Mouse (Mus musculus): ENCODE measurements at regions not wholly inside any gene's neighbourhood (a gene's known extent, or its start where the extent isn't known, plus 50 kb on each side); places are given as distances from the start of the nearest gene placed in this dataset.

DNA sequence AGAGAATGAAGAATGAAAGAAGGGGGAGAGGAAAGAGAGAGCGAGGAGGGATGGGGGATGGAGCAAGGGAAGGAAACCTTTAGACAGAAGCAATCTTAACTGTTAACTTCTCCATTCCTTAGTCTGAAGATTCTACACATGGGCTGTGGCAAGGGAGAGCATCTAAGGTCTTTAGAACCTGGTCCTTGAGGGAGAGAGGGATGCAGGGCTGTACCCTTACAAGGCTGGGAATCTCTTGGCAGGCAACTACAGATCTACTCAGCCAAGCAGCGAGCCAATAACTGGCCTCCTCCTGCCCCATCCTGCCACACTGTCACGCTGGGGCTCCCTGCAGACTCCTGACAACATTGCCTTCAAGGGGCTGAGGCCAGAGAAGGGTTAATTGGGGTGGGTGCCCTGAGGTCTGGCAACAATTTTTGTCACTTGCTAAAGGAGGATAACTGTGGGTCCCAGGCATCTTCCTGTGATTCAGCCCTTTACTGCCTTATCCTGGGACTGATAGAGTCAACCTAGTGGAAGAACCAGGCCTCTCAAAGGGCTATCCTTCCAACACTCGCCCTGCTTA, 205.7 kb downstream of the Rpap3 start:
- no peak for DNase-seq

DNA sequence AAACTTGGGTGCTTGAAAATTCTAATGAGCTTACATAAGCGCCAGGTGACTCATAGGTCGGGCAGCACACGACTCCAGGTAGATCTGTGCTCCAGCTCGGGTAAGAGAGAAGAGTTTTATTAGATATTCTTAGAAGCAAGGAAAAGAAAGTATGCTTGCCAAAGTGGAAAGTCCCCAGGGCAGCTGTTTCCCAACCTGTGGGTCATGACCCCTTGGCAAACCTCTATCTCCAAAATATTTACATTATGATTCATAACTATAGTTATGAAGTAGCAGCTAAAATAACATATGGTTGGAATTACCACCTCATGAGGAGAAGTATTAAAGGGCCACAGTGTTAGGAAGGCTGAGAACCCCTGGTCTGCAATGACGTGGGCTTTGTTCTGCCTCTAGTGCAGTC, 206.4 kb downstream of the Rpap3 start:
- no peak for DNase-seq

DNA sequence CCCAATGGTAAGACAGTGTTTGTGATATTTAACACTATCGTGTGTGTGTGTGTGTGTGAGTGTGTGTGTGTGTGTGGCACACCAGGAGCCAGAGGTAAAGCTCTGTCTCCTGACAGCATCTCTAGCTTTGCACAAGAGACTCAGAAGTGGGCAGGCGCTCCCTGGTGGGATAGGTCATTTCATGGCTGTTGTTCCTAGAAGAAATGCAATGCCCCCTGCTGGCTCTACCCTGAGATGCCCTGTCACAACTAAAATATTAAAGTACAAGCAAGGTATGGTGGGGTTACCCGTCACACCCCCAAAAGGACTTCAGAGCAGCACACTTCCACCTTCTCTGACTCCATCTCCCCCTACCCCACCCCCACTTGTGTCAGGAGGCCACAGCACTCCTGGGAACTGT, 207.2 kb downstream of the Rpap3 start:
- no peak for DNase-seq

DNA sequence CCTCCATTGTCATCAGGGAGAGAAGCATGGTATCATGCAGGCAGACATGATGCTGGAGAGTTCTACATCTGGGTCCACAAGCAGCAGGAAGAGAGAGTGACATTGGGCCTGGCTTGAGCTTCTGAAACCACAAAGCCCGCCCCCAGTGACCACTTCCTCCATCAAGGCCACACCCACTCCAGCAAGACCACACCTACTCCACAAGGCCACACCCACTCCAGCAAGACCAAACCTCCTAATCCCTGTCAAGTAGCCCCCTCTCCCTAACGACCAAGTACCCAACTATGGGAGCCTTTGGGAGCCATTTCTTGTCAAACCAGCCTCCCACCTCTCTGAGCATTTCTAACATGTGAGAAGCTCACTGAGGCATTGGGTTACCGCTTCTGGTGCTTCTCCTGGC, 209.6 kb downstream of the Rpap3 start:
- no peak for DNase-seq

DNA sequence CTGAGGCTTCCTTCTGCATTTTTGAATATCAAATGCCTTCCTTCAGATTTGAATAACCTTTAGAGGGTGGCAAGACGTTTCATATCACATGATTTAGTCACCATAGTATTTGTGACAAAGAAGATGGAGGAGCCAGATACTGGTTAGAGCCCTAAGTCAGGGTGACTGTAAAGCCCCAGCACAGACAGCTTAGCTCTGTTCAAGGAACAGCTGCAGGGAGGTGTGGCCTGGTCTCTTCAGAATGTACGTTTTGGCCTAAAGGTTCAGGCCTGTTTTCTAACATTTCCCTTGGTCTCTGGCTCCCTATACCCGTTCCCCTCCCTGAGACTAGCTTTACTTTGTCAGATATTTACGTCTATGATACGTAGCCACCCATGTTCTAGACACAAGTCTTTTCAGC, 212.3 kb downstream of the Rpap3 start:
- DNase-seq, result no peak

DNA sequence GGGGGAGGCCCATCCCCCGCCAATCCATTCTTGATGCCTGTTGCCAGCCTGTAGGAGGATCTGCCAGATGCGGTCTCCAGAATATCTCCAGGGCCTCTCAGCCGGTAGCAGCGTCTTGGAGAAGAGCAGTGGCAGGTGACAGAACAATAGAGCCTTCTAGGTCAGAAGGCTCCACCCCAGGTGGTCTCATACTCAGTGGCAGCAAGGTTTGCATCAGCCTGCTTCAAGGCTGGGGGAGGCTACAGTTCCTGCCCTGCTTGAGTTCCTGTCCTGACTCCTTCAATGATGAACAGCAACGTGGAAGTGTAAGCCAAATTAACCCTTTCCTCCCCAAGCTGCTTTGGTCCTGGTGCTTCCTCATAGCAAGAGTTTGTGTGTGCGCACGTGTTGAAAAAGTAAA, 213.8 kb downstream of the Rpap3 start:
- no peak for DNase-seq

DNA sequence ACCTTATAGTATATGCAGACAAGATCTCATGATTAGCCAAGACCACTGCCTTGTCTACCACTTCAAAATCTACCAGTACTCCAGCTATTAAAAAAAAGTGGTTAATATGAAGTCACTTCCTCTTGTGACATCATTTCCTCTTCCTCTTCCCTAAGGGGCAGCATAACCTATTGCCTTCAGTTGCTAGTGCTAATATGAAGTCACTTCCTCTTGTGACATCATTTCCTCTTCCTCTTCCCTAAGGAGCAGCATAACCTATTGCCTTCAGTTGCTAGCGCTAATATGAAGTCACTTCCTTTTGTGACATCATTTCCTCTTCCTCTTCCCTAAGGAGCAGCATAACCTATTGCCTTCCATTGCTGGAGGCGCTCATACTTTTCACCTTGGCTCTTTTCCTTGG, 218.2 kb downstream of the Rpap3 start:
- DNase-seq, result no peak

DNA sequence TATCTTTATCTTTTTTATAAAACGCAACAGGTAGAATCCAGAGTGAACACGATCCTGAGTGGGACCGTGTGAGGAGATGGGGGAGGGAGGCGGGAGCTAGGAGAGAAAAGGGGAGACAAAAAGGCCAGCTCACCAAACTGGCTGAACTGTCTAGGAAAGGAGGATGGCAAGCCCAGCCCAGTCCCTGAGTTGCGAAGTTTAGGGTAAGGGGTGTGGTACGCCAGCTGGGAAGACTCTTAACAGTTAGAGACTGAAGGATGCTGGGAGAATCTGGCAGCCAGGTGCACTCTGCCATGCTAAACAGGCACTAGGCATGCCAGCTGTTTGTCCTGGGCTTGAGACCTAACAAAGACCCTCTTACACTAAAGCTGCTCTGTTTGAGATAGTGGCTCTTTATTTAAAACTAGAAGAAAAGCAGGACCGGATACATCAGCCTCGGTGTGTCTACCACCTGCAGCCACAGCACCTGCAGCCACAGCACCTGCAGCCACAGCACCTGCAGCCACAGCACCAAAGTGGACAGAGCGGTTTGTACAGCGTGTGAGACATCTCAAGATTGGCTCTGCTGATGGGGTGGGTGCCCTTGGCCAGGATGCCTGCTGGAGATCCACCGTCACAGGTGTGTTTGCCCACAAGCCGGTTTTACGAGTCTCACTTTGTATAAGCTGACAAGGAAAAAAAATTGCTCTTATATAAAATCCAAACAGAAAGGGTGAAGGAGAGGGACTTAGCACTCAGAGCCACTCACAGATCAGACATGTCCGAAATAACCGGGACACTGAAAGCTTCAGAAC, 225.1 kb upstream of the Amigo2 start:
- DNase-seq, result no peak

DNA sequence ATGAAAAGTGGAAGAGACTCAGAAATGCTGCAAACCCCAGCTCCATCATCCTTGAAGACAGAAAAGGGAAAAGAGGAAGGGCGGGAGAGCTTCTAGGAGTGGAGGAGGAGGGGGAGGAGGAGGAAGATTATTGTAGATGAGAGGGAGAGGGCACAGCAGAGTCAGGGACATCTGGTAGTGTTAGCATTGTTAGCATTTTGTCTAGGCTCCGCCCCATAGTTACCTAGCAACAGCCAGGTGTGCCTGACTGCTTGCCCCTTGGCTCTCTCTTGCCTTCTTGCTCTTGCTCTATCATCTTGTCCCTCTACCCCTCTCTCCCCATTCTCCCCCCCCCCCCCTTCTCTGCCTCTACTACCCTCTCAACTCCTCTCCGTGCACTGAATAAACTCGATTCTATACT, 224.4 kb upstream of the Amigo2 start:
- DNase-seq, result no peak

DNA sequence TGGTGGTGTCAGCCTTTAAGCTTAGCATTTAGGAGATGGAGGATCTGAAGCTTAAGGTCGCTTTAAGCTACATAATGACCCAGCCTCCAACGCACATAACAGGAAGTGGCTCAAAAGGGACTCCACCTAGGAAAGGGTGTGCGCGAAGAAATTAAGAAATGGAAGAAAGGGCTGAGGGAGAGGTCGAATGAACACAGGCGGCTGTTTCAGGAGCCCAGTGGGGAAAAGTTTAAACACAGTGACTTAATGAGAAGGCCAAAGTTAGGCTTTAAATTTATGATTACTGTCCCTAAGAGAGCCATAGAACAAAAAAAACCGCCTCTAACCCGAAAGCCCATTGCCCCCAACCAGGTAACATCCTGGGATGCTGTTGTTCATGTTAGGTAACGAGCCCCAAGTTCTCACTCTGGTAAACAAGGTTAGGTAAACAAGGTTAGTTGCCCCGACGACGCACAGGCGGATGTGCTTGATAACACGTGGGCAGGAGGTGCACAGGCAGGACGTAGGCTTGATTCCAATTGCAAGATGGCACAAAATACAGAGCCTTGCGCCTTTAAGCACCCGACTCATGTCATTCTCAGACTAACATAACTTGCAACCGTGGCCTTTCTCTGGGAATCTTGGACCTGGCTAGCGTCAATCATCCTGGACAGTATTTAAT, 222.7 kb upstream of the Amigo2 start:
- DNase-seq, result no peak

DNA sequence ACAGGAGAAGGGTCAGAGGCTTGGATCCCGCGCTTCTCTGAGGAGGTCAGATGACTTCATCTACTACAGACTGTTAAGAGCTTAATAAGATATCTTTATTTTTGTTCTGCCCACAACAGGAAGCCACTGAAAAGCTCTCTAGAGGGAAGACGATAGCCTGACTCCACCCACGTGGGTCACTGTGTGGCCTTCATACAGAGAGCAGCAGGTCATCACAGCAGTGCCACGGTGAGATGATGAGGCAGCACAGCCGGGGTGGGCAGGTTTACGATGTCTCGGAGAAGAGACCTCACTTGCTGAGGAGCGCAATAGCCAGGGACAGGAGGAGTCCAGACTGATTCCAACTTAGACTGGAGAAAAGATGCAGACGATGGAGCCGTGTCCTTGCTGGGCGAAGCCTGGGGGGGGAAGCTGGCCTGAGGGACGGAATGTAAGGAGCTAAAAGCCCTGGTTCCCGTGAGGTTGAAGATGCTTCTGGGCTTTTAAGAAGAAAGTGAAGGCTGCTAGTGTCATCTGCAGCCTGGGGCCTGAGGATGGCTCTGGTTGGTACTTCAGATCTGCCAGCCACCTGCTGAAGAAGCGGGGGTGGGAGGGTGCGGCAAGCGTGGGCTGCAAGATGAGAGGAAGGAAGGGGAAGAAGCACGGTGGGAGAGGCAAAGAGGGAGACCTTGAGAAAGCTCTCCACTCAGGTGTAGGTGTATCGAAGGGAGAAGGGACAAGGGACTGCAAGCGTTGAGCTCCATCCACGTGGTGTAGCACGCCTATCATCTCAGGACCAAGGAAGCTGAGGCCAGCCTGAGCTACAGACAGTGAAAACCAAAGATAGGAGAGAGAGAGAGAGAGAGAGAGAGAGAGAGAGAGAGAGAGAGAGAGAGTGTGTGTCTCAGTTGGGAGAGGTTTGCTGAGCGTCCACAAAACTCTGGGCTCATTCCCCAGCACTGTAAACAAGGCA, 221.9 kb upstream of the Amigo2 start:
- no peak for DNase-seq

DNA sequence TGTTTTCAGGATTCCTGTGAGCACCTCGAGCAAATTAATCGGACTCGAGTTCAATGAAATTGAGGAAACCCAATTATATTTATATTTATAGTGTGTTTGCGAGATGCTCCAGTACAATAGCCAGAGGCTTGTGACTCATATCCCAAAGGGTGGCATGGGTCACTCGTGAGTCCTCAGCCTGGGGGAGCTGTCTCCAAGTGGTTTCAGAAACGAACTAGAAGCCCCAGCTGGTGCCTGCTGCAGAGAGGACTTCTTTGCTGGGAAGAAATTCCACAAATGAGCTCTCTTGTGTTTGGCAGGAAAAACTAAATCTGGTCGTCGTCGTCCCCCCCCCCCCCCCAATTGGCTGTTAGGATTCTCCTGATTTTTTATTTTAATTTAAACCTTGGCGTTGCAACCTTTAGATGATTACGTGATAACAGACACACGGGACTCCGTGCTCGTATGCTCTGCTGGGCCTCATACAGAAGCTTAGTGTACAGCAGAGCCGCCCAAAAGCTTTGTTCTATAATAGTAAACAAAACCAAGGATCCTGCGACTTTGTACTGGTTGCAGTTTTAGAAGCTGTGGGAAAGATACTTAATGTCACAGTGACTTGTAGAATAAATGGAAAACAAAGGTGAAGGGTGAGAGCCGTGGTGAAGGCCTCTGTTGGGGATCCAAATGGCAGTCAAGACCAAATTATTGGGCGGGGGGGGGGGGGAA, 220.8 kb upstream of the Amigo2 start:
- no peak for DNase-seq

DNA sequence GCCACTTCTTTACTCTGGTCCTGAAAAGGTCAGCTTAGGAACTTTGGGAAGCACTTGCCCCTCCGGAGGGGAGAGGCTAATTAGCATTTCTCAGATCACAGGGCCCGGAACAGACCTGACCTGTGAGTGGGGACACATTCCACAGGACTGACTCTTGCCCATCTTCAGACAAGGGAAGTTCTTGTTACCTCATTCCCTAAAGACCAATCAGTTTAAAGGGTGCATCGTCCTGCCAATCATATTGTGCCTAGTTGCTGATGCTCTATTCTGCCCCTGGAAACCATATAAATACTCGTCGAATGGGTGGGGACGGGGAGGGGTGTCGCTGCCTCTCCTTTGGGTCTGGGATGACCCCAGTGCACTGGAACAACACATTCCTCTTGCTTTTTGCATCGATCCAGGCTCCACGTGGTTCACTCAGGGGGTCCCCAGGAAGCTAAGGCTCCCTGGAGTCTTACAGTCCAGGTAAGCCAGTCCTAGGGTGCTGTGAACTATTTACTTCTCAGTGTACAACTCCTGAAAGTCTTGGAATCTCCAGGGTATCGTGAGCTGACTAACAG, 219.9 kb upstream of the Amigo2 start:
- no peak for DNase-seq

DNA sequence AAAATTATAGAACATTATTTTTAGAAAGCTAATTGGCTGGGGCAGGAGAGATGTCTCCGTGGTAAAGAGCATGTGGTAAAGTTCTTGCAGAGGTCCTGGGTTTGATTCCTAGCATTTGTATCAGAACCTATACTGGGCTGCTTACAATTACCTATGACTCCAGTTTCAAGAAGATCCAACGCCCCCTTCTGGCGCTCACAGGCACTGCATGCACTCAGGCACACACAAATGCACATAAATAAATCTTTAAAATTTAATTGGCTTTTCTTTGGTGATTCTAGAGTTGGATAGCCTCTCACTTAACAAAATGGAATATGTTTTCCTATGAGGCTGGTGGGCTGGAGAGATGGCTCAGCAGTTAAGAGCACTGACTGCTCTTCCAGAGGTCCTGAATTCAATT, 219.0 kb upstream of the Amigo2 start:
- DNase-seq, result no peak

DNA sequence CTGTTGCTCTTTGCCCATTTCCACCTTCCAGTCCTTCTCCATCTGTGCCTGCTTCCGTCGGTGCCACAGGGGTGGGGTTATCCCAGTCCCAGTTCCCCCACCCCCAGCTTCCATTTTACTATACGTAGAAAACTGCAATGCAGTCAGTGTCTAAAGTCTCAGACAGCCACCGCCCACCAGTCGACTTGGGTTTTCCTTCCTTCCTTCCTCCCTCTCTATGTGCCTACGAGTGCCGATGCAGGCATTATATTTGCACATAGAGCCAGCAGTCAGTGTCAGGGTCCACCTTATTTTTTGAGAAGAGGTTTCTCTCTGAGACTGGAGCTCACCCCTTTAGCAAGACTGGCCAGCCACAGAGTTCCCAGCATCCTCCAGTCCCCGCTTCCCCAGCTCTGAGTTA, 218.3 kb upstream of the Amigo2 start:
- no peak for DNase-seq

DNA sequence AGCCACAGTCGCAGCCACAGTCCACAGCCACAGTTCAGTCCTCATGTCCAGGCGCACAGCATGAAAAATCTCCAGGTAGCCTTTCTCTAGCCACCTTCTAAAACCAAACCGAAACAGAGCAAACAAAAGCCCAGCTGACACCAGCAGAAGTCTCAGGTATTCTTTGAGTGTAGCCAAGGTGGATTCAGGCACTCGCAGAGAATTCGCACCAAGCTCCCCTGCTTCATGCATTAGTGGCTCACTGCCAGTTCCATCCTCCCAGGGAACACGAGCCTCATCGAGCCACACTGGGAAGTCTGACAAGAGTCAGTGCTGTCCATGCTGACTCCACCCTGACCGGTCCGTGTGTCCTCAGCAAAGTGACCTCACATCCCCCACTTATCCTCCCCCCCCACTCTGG, 217.7 kb upstream of the Amigo2 start:
- no peak for DNase-seq

DNA sequence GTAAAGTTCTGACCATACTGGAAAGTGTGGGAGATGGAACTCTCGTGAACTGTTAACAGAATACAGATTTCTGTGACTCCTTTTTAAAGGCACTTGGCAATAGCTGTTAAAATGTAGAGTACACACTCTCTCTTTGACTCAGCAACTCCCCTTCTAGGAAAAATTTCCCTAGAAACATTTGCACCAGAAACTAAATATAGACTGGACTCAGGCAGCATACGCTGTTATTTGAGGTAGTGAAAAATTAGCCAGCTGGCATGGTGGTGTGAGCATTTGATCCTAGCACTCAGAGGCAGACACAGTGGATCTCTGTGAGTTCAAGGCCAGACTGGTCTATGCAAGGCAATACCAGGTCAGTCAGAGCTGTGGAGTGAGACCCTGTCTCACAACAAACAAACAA, 215.5 kb upstream of the Amigo2 start:
- no peak for DNase-seq

DNA sequence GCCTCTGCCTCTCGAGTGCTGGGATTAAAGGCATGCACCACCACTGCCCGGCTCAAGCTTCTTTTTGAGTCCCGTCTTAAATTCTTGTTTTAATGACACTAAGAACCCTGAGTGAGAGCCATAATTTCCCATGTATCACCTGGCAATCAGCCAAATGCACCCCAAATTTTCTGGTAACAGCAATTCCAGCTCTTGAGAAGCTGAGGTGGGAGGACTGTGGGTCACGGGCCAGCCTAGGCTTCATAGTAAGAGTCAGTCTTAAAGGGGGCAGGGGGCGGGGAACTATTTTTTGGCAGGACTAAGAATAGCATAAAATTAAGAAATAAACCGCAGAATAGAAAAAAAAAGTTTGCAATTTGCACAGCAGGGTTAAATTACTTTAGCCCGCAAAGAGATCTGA, 214.9 kb upstream of the Amigo2 start:
- no peak for DNase-seq

DNA sequence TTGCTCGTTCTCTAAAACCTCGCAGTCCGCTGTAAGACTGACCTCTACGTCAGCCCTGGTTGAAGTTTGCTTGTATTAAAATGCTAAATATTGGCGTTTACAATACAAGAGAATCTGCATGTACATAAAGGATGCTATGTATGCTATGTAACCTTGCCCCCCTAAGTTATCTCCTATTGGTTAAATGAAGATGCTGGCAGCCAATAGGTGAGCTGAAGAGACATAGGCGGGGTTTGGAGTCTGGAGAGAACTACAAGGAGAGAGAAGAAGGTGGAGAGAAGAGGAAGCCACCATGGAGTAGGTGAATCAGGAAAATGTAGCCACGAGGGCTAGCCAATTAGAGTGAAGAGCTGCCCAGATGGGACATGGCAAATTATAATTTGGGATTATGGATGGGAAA, 214.0 kb upstream of the Amigo2 start:
- no peak for DNase-seq

DNA sequence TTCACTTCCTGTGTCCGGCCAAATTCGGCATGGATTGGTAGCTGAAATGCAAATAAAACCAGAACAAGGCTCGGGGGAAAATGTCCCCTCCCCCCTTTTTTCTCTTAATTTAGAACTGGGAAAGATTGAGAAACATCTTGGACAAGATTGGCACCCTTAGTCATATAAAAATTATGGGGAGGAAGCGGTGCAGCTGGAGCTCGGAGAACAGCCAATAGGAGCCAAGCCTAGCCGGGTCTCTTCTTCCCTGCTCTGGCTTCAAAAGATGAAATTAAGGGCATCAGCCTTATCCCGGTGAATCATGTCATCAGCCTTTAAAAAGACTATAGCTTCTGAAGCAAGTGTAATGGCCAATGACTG, 213.3 kb upstream of the Amigo2 start:
- DNase-seq, result no peak

DNA sequence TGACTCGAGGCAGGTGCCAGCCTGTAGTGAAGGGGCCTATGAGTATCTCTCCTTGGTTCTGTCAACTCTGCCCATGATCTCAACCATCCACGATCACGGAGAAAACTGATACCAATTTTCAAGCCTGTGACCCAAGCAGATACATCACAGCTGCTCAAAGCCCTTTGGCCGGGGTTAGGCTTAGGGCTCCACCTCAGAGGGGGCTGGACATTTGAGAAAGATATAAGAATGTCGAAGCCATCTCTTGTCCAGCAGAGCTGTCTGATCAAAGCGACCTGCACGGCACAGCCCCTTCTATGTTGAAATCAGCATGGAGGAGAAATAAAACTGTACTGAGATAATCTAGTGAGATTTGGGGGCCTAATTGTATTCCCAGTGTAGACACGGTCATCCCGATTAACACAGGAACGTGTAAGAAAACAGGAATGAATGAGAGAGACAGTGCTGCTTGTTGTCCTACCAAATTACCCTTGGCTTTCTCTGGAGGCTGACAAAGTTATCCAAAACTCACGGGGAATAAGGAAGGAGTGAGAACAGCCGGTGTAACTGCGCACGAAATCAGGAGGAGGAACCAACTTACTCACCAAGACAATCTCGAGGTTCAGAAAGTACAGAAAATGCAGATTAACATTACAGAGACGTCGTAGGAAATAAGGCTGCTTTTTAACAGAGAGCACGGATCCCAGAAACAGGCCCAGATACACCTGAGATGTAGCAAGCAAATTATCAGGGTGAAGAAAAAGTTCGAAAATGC, 212.7 kb upstream of the Amigo2 start:
- DNase-seq, result no peak

DNA sequence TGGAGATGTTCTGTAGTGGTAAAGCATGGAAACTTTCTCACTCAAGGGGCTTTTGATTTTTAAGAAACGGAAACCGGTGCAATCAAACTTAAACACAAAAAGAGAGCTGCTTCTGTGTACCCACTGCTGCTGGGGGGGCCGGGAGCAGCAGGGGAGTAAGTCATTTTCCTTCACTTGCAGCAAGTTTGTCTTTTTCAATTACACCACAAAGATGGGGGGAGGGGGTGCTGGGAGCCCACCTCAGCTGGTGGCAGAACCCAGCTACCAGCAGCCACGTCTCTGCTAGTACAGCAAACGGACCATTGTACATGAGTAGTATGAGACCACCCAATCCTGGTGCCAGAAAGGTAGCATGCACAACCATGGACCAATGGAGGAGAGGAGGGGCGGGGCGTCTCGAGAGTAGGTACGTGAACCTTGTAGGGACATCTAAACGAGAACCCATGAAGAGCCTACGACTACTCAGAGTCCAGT, 211.7 kb upstream of the Amigo2 start:
- DNase-seq, result no peak
